Mouse (Mus musculus) heart, adult 2 months (tissue): ENCODE results near the gene Psmd12.

ENCODE experiments used
- CTCF ChIP-seq: fragments of 200-600 bp; IDR thresholded peaks from 2 replicates; pipeline ENCODE4 v1.8.1; 2022; ENCODE audit warnings: antibody characterized with exemption, mild to moderate bottlenecking, moderate library complexity
- POLR2A ChIP-seq: fragments of 200-500 bp; IDR thresholded peaks from 2 replicates; pipeline ENCODE4 v1.6.1; 2011; ENCODE audit warnings: mild to moderate bottlenecking, low read depth, low read length, control low read depth; ENCODE audit not compliant: insufficient read depth

- TF ChIP-seq CTCF (no peak), POLR2A (no peak)
Measured at GRCm38 (mm10) chr11:107513047-107513446, 33.8 kb downstream of the Psmd12 start.
